Mouse (Mus musculus) ES-E14 (cell line): ENCODE measurements at regions not wholly inside any gene's neighbourhood (a gene's known extent, or its start where the extent isn't known, plus 50 kb on each side); places are given as distances from the start of the nearest gene placed in this dataset.

ENCODE experiments used
- HCFC1 ChIP-seq: IDR thresholded peaks from 2 replicates; pipeline ENCODE4 v1.6.1; 2012; ENCODE audit warnings: low read length, inconsistent platforms, borderline replicate concordance; ENCODE audit not compliant: insufficient read depth
- MAFK ChIP-seq: IDR thresholded peaks from 2 replicates; pipeline ENCODE4 v1.6.1; 2014; ENCODE audit warnings: mild to moderate bottlenecking, low read depth, low read length, inconsistent platforms; ENCODE audit not compliant: insufficient read depth
- ZC3H11A ChIP-seq: IDR thresholded peaks from 2 replicates; pipeline ENCODE4 v1.6.1; 2012; ENCODE audit warnings: low read depth, mild to moderate bottlenecking, inconsistent platforms, low read length, borderline replicate concordance
- ZNF384 ChIP-seq: IDR thresholded peaks from 2 replicates; pipeline ENCODE4 v1.6.1; 2012; ENCODE audit warnings: low read depth, low read length, inconsistent platforms

GRCm38 (mm10) chr13:101371906-101372305 is 396.1 kb downstream of the Pik3r1 start:
- TF ChIP-seq HCFC1: no peak
- TF ChIP-seq ZC3H11A: no peak
- no peak for TF ChIP-seq ZNF384
- no peak for TF ChIP-seq MAFK
